Mouse (Mus musculus) lung, embryonic 14.5 days (tissue): Measurements from ENCODE around the gene Pck2. TPM values are rescaled to one million over a fixed set of nuclear protein-coding genes. Genes with fewer than 3 reads are reported as not detected.

Experiments
- ATAC-seq: fragments of 200-750 bp; cut with Nextera tagmentation; 2 replicates; pipeline ENCODE4 v1.8.0; 2017; ENCODE audit warnings: mild to moderate bottlenecking, moderate TSS enrichment, moderate library complexity; ENCODE audit not compliant: insufficient read depth
- DNase-seq: peaks from one replicate; pipeline ENCODE4 v3.0.0-alpha.2; 2015
- H3K27ac ChIP-seq: fragments of 300-500 bp; sonication (generic); 2 replicates; pipeline ENCODE4 v1.5.1; 2014; ENCODE audit warnings: low read depth, mild to moderate bottlenecking, moderate library complexity
- H3K27me3 ChIP-seq: fragments of 300-500 bp; sonication (generic); 2 replicates; pipeline ENCODE4 v1.6.1; 2014; ENCODE audit warnings: low read length, control low read depth; ENCODE audit not compliant: insufficient read depth
- H3K36me3 ChIP-seq: fragments of 300-500 bp; sonication (generic); 2 replicates; pipeline ENCODE4 v1.6.1; 2014; ENCODE audit warnings: control low read depth; ENCODE audit not compliant: insufficient read depth
- H3K4me1 ChIP-seq: fragments of 300-500 bp; sonication (generic); 2 replicates; pipeline ENCODE4 v1.6.1; 2014; ENCODE audit warnings: antibody characterized with exemption, control low read depth; ENCODE audit not compliant: insufficient read depth
- H3K4me2 ChIP-seq: fragments of 300-500 bp; sonication (generic); 2 replicates; pipeline ENCODE4 v1.6.1; 2014; ENCODE audit warnings: mild to moderate bottlenecking
- H3K4me3 ChIP-seq: fragments of 300-500 bp; sonication (generic); 2 replicates; pipeline ENCODE4 v1.5.1; 2014; ENCODE audit warnings: low read depth, low read length
- H3K9ac ChIP-seq: fragments of 300-500 bp; sonication (generic); 2 replicates; pipeline ENCODE4 v1.6.1; 2014
- H3K9me3 ChIP-seq: fragments of 300-500 bp; sonication (generic); 2 replicates; pipeline ENCODE4 v1.6.1; 2016; ENCODE audit warnings: low read depth, low read length, control low read depth
- CTCF ChIP-seq: IDR thresholded peaks from 2 replicates; pipeline ENCODE4 v1.5.1; 2016; ENCODE audit warnings: antibody characterized with exemption, low read depth
- WGBS: fragments of 180-500 bp; shearing (Covaris S2); extraction: QIAGEN DNeasy Blood & Tissue Kit; methylation state at CpG from one replicate; pipeline ENCODE4 v1.1.7; 2014; 5-methylcytosine and 5-hydroxymethylcytosine counted together
- polyA plus RNA-seq: library from polyadenylated mRNA; unstranded; fragments of >200 nt; fragmentation: Nextera tagmentation; extraction: Ambion mirVana; gene quantifications from 2 replicates; pipeline ENCODE4 v1.2.1, GENCODE M21; 2014

The Pck2 gene
- polyA plus RNA-seq: 52.1 and 55.4 TPM in 2 replicates

GRCm38 (mm10) chr14:55540067-55540786, at the start of gene Pck2:
Gene Pck2 (plus strand): TSS chr14:55540266.
- H3K9ac ChIP-seq: peak within 1 kb of the TSS; percentile 68
- no peaks in the 10 kb centered on the region for H3K27me3 ChIP-seq
- H3K9me3 ChIP-seq: no peaks in the 10 kb centered on the region
- WGBS: under 1% methylated on average over 32 of the region's 32 CpGs
- H3K36me3 ChIP-seq: peaks cover 30% of the 10 kb centered on the region
- peak; percentile 97 for ATAC-seq
- peak; percentile 97 for DNase-seq
- H3K4me3 ChIP-seq: peak within 1 kb of the TSS; percentile 65
- H3K4me2 ChIP-seq: peak within 1 kb of the TSS; percentile 75
- peaks cover 4% of the 10 kb centered on the region; the same call in 1 of the 2 replicates for H3K4me1 ChIP-seq
- H3K27ac ChIP-seq: peak within 1 kb of the TSS; percentile 95
- no peak for TF ChIP-seq CTCF

- DNase-seq: peak; percentile 86
- TF ChIP-seq CTCF: no peak
- ATAC-seq: peak; percentile 86
- peaks cover 19% of the 10 kb centered on the region; the same call in 1 of the 2 replicates for H3K36me3 ChIP-seq
- peak within 1 kb of the TSS; percentile 66 for H3K4me3 ChIP-seq
- H3K27ac ChIP-seq: peak within 1 kb of the TSS; percentile 46; the same call in 1 of the 2 replicates
- peak within 1 kb of the TSS; percentile 53 for H3K9ac ChIP-seq
- H3K4me1 ChIP-seq: peaks cover 4% of the 10 kb centered on the region; the same call in 1 of the 2 replicates
- H3K4me2 ChIP-seq: peak within 1 kb of the TSS; percentile 99
- no peaks in the 10 kb centered on the region for H3K9me3 ChIP-seq
- under 1% methylated on average over 62 of the region's 68 CpGs for WGBS
- no peaks in the 10 kb centered on the region for H3K27me3 ChIP-seq
Measured at GRCm38 (mm10) chr14:55490361-55491201, 49.5 kb upstream of the Pck2 start, which contains the start of gene Carmil3. Gene Carmil3 (plus strand): TSS chr14:55490651.

- Histone ChIP-seq H3K36me3 (peaks cover 11% of the 10 kb centered on the region; the same call in 1 of the 2 replicates), H3K9me3 (no peaks in the 10 kb centered on the region), H3K4me1 (peaks cover 4% of the 10 kb centered on the region; the same call in 1 of the 2 replicates), H3K4me2 (peak overlapping the region; percentile 99), H3K4me3 (peak overlapping the region; percentile 66), H3K27ac (peak overlapping the region; percentile 46; the same call in 1 of the 2 replicates), H3K27me3 (no peaks in the 10 kb centered on the region), H3K9ac (peak overlapping the region; percentile 53)
- peak; percentile 82 for ATAC-seq
- WGBS: under 1% methylated on average over 30 of the region's 30 CpGs
- no peak for TF ChIP-seq CTCF
- DNase-seq: peak; percentile 81
Measured at GRCm38 (mm10) chr14:55491291-55491833, 48.7 kb upstream of the Pck2 start.

- H3K27me3 ChIP-seq: no peaks in the 10 kb centered on the region
- WGBS: 26% methylated on average over 3 of the region's 3 CpGs
- no peak overlapping the region for H3K27ac ChIP-seq
- H3K9me3 ChIP-seq: no peaks in the 10 kb centered on the region
- DNase-seq (no peak), ATAC-seq (no peak)
- H3K4me3 ChIP-seq: no peak overlapping the region
- peaks cover 4% of the 10 kb centered on the region; the same call in 1 of the 2 replicates for H3K4me1 ChIP-seq
- peaks cover 9% of the 10 kb centered on the region; the same call in 1 of the 2 replicates for H3K36me3 ChIP-seq
- no peak overlapping the region for H3K9ac ChIP-seq
- no peak for TF ChIP-seq CTCF
- H3K4me2 ChIP-seq: peak overlapping the region; percentile 99; the same call in 1 of the 2 replicates
Measured at GRCm38 (mm10) chr14:55492103-55492502, 48.0 kb upstream of the Pck2 start.

- Histone ChIP-seq H3K9me3 (no peaks in the 10 kb centered on the region), H3K9ac (no peak overlapping the region), H3K4me2 (no peak overlapping the region), H3K27ac (no peak overlapping the region), H3K4me3 (no peak overlapping the region), H3K4me1 (peaks cover 4% of the 10 kb centered on the region; the same call in 1 of the 2 replicates), H3K36me3 (no peaks in the 10 kb centered on the region), H3K27me3 (no peaks in the 10 kb centered on the region)
- no peak for TF ChIP-seq CTCF
- ATAC-seq: no peak
- 69% methylated on average over 16 of the region's 20 CpGs for WGBS
- no peak for DNase-seq
Measured at GRCm38 (mm10) chr14:55495509-55496240, 44.4 kb upstream of the Pck2 start.

- 54% methylated on average over 16 of the region's 16 CpGs for WGBS
Measured at GRCm38 (mm10) chr14:55496761-55497448, 43.2 kb upstream of the Pck2 start.

More at GRCm38 (mm10) chr14:55496761-55497448, 43.2 kb upstream of the Pck2 start:
- TF ChIP-seq CTCF: no peak
- ATAC-seq (peak; percentile 43), DNase-seq (no peak)
- Histone ChIP-seq H3K27me3 (no peaks in the 10 kb centered on the region), H3K4me2 (no peak overlapping the region), H3K4me3 (no peak overlapping the region), H3K36me3 (no peaks in the 10 kb centered on the region), H3K4me1 (peaks cover under 1% of the 10 kb centered on the region; the same call in 1 of the 2 replicates), H3K9ac (no peak overlapping the region), H3K27ac (no peak overlapping the region), H3K9me3 (no peaks in the 10 kb centered on the region)
